Mouse (Mus musculus): ENCODE measurements around the gene Fam19a3.
"Not testable (repeated sequence)": the region's sequence is repeated elsewhere in the genome, so short reads cannot be mapped to it uniquely, and the experiment has no call there.

Fam19a3 gene

GRCm38 (mm10) chr3:104758869-104759268 lies 22.8 kb downstream of the Fam19a3 start:
- no peak for DNase-seq

DNA sequence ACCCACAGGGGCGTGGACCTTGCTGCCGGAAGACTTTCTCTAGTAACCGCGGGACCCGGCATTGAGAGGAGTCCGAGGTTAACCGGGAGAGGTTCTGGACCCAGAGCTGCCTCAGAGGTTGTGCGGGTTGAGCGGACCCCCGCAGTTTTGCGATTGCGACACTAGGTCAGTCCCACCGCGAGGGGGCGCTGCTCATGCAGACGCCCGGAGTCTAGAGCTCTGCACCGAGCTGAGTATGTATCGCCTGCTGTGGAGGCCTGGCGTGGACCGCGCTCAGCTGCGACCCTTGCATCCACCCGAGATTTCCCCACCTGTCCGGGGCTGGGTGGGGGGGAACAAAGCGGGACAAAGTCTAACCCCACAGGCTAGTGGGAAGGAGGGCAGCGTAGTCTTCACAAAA lies 23.2 kb downstream of the Fam19a3 start:
- DNase-seq: peak; percentile 71

DNA sequence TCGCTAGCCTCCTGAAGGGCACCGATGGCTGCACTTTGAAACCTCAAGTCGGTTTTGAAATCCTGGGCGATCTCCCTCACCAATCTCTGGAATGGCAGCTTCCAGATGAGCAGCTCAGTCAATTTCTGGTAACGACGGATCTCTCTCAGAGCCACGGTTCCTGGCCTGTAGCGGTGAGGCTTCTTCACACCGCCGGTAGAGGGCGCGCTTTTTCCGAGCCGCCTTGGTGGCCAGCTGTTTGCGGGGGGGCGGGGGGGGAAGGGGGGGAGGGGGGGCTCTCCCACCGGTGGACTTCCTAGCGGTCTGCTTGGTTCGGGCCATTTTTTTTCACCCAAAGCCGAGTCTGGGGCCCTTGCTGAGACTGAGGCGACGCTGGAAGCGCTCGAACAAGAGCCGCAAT lies 28.8 kb downstream of the Fam19a3 start:
- DNase-seq: not testable (repeated sequence)

- DNase-seq: no peak
These were observed 37.8 kb downstream of the Fam19a3 start for GRCm38 (mm10) chr3:104743864-104744263.

- DNase-seq: no peak
These were observed 38.5 kb downstream of the Fam19a3 start for GRCm38 (mm10) chr3:104743161-104743560.

DNA sequence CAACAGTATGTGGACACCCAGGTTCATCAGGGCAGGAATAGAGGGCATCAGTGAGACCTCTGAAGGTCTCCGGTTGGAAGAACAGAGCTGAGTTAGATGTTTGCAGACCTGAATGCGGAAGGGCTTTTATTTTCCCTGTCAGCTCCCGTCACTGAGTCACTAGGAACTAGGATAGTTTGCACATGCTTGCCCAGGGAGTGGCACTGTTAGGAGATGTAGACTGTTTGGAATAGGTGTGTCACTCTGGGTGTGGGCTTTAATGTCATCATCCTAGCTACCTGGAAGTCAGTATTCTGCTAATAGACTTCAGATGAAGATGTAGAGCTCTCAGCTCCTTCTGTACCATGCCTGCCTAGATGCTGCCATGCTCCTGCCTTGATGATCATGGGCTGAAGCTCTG lies 39.7 kb downstream of the Fam19a3 start:
- no peak for DNase-seq

DNA sequence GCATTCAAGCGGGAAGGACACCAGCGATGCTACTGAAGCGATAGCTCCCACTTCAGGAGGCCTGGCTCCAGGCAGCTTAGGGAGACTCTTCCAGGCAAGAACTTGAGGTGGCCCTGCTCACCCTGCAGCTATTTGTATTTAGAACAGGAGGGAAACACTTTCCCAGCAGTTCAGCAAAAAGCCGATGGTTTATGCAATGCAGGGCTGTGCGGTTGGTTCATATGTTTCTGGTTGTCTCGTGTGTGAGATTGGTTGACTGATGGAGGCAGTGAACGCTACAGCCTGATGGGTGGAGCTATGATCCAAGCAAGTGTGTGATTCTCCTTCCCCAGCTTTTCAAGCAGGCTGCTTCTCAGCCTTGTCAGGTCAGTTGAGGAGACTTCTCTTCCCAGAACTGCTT lies 47.0 kb downstream of the Fam19a3 start:
- DNase-seq: no peak

DNA sequence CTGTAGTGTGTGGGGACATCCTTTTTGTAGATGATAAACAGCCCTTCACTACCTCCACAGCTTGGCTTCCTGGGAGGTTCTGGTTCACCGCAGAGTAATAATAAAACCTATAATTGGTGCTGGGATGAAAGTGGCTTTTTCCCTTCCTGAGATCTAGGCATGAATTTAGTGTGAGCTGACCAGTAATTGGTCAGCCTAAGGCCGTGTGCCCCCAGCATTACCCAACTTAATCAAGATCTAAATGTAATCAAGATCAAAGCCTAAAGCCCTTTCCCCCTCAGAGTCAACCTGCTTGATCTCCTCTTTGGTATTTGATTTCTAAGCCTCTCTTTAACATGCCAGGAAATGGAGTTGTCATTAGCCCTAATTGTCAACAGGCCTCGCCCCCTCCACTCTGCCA lies 48.7 kb downstream of the Fam19a3 start:
- no peak for DNase-seq

- no peak for DNase-seq
These were observed 52.3 kb downstream of the Fam19a3 start for GRCm38 (mm10) chr3:104729270-104729839.

All from lung, postnatal 36 days (tissue).